Mouse (Mus musculus): ENCODE results near the gene Nhp2.
"Not testable (repeated sequence)": the region's sequence is repeated elsewhere in the genome, so short reads cannot be mapped to it uniquely, and the experiment has no call there.

Nhp2 gene

GRCm38 (mm10) chr11:51650691-51651515, 31.4 kb downstream of the Nhp2 start, which contains the start of the genes N4bp3 and D930048N14Rik:
TSS of gene N4bp3 (minus strand) at chr11:51650842.
TSS of gene D930048N14Rik (plus strand) at chr11:51650954.
- in situ Hi-C loops (cut with MboI; ENCODE audit: unreplicated experiment in 2 of 2) = loop anchor here (5.0 kb wide), 1 partner anchor 34 kb away; the partner anchor contains the start of gene Nhp2 (in 2 of the 2)

GRCm38 (mm10) chr11:51652889-51653418, 33.4 kb downstream of the Nhp2 start:
- in situ Hi-C loops (cut with MboI; ENCODE audit: unreplicated experiment in 2 of 2) = loop anchor here (5.0 kb wide), 1 partner anchor 36 kb away; the partner anchor contains the start of gene Nhp2 (in 2 of the 2)

- in situ Hi-C loops (cut with MboI; ENCODE audit: unreplicated experiment in 2 of 2) = loop anchor here (5.0 kb wide), 1 partner anchor 36 kb away; the partner anchor contains the start of gene Nhp2 (in 2 of the 2)
Measured at GRCm38 (mm10) chr11:51653736-51654135, 34.2 kb downstream of the Nhp2 start.

GRCm38 (mm10) chr11:51654891-51655290, 35.4 kb downstream of the Nhp2 start:
- in situ Hi-C loops (cut with MboI; ENCODE audit: unreplicated experiment in 2 of 2) = loop anchor here (5.0 kb wide), 1 partner anchor 38 kb away; the partner anchor contains the start of gene Nhp2 (in 2 of the 2)

GRCm38 (mm10) chr11:51656798-51657521, 37.4 kb downstream of the Nhp2 start:
- in situ Hi-C loops (cut with MboI; ENCODE audit: unreplicated experiment in 2 of 2) = no loop called here

GRCm38 (mm10) chr11:51658291-51658690, 38.8 kb downstream of the Nhp2 start:
- in situ Hi-C loops (cut with MboI; ENCODE audit: unreplicated experiment in 2 of 2) = no loop called here

- in situ Hi-C loops (cut with MboI; ENCODE audit: unreplicated experiment in 2 of 2) = no loop called here
Measured at GRCm38 (mm10) chr11:51658705-51659104, 39.2 kb downstream of the Nhp2 start.

- in situ Hi-C loops (cut with MboI; ENCODE audit: unreplicated experiment in 2 of 2) = no loop called here
Measured at GRCm38 (mm10) chr11:51661867-51662365, 42.4 kb downstream of the Nhp2 start.

- in situ Hi-C loops (cut with MboI; ENCODE audit: unreplicated experiment in 2 of 2) = no loop called here
Measured at GRCm38 (mm10) chr11:51662632-51663031, 43.1 kb downstream of the Nhp2 start.

GRCm38 (mm10) chr11:51664747-51665146, 45.2 kb downstream of the Nhp2 start:
- in situ Hi-C loops (cut with MboI; ENCODE audit: unreplicated experiment in 2 of 2) = not testable (repeated sequence)

GRCm38 (mm10) chr11:51670846-51671245, 51.3 kb downstream of the Nhp2 start:
- in situ Hi-C loops (cut with MboI; ENCODE audit: unreplicated experiment in 2 of 2) = no loop called here

- in situ Hi-C loops (cut with MboI; ENCODE audit: unreplicated experiment in 2 of 2) = no loop called here
Measured at GRCm38 (mm10) chr11:51671376-51671775, 51.8 kb downstream of the Nhp2 start.

- in situ Hi-C loops (cut with MboI; ENCODE audit: unreplicated experiment in 2 of 2) = no loop called here
Measured at GRCm38 (mm10) chr11:51673291-51673690, 53.8 kb downstream of the Nhp2 start.
